8 mouse cellular contexts compared by ENCODE assay signal in genomic region chr9:13827406-13828086, GRCm38 (mm10). TPM values are rescaled to one million over a fixed set of nuclear protein-coding genes. Genes with fewer than 3 reads are reported as not detected.
A peak's percentile ranks its signal among the peaks of the same experiment; 100 is the strongest.
DNase-seq lines count a peak whose midpoint lies in the region; ATAC-seq lines count a peak whose summit lies in the region.

Gene Fam76b (plus strand): TSS chr9:13827716.

- DNase-seq in T-cell, adult 2 months (ENCODE audit: low spot score), result peak; percentile 100
- peak; percentile 98 to 99 for DNase-seq in cerebellum, postnatal 36 days
- peak; percentile 99 to 100 for DNase-seq in frontal cortex, postnatal 36 days (ENCODE audit: low spot score in 2 of 2)
- peak; percentile 100 for DNase-seq in left cerebral cortex, adult 11 months (ENCODE audit: low spot score)
- DNase-seq in lung, postnatal 4 days, result peak; percentile 100
- DNase-seq in retina, postnatal 7 days (ENCODE audit: low read depth, low spot score), result peak; percentile 100
- peak; percentile 91 for DNase-seq in urinary bladder, adult 2 months (ENCODE audit: low spot score)

- WGBS in hindbrain, embryonic 15.5 days, result under 1% methylated on average over 64 of the region's 67 CpGs

- peak within 1 kb of the TSS; percentile 86 for H3K4me2 ChIP-seq in hindbrain, embryonic 15.5 days

- H3K4me1 ChIP-seq in hindbrain, embryonic 15.5 days (replicated peaks), result peaks cover 32% of the 10 kb centered on the region

- H3K27ac ChIP-seq in hindbrain, embryonic 15.5 days (replicated peaks), result peak within 1 kb of the TSS; percentile 97

- H3K27me3 ChIP-seq in hindbrain, embryonic 15.5 days, result no peaks in the 10 kb centered on the region

- no peaks in the 10 kb centered on the region for H3K9me3 ChIP-seq in hindbrain, embryonic 15.5 days

- peak within 1 kb of the TSS; percentile 82 for H3K9ac ChIP-seq in hindbrain, embryonic 15.5 days

- ATAC-seq in hindbrain, embryonic 15.5 days (ENCODE audit: low FRiP score, low read depth), result peak; percentile 97

- H3K36me3 ChIP-seq in hindbrain, embryonic 15.5 days, result peaks cover 21% of the 10 kb centered on the region

- peak within 1 kb of the TSS; percentile 81 for H3K4me3 ChIP-seq in hindbrain, embryonic 15.5 days

RNA-seq across cellular contexts. Expression of gene Fam76b, which starts in this region (rescaled TPM):
- 19.1 and 19.7 TPM in 2 replicates for polyA plus RNA-seq in hindbrain, embryonic 15.5 days (2015; fragmentation: Nextera tagmentation; extraction: Ambion mirVana)
- polyA plus RNA-seq in urinary bladder, adult 2 months (2012; rRNA removed), result 22.2 and 26.3 TPM in 2 replicates

Comparison
In these comparisons a context has a peak if more than half of its experiments do, and no peak if none do; other contexts are left out.
1. Peak in every context shown above with its lines: DNase-seq, ATAC-seq, H3K4me3 ChIP-seq and H3K27ac ChIP-seq.